Mouse (Mus musculus): ENCODE results near the gene Endov.
A peak's percentile ranks its signal among the peaks of the same experiment; 100 is the strongest.

GRCm38 (mm10) chr11:119552902-119553802 lies 62.0 kb downstream of the Endov start:
- TF ChIP-seq MAX (IDR thresholded peaks at IDR 0.05; ENCODE audit: low read depth) (no peak), POLR2AphosphoS2 (IDR thresholded peaks at IDR 0.05; ENCODE audit: insufficient read length, low read depth) (no peak), POLR2A (IDR thresholded peaks at IDR 0.05; ENCODE audit: insufficient read length, low read depth) (no peak), E2F4 (IDR thresholded peaks at IDR 0.05; ENCODE audit: insufficient read depth) (no peak), MYOD1 (IDR thresholded peaks at IDR 0.05; ENCODE audit: control insufficient read depth in 1 of 3, insufficient read length in 2 of 3, low read depth in 2 of 3) (peak in 2 of 3 experiments; percentile 69 to 70), TCF3 (IDR thresholded peaks at IDR 0.05; ENCODE audit: insufficient read length, low read depth) (no peak), TCF12 (IDR thresholded peaks at IDR 0.05; ENCODE audit: insufficient read depth, poor library complexity, severe bottlenecking) (no peak), SRF (IDR thresholded peaks at IDR 0.05; ENCODE audit: control insufficient read depth, insufficient read length, low read depth) (no peak)

Measured in myocyte (in vitro differentiated cells).